21 mouse cellular contexts compared by ENCODE assay signal in genomic region chr8:72495411-72496111, GRCm38 (mm10). TPM values are rescaled to one million over a fixed set of nuclear protein-coding genes. Genes with fewer than 3 reads are reported as not detected.
A peak's percentile ranks its signal among the peaks of the same experiment; 100 is the strongest.
DNase-seq lines count a peak whose midpoint lies in the region; ATAC-seq and TF ChIP-seq lines count a peak whose summit lies in the region.
"Had no signal": no experiment of that assay in that cellular context is flagged by ENCODE, and none has a peak within 500 bp of the region (broad histone marks: within the 10 kb centered on the region; RNA-seq: fewer than 3 reads in every experiment).

No protein-coding gene starts in this region.

- H3K4me1 ChIP-seq in heart, embryonic 10.5 days, result peaks cover 38% of the 10 kb centered on the region
- H3K4me1 ChIP-seq in liver, postnatal 0 days (ENCODE audit: insufficient read depth), result peaks cover 29% of the 10 kb centered on the region
- peaks cover 8% of the 10 kb centered on the region; the same call in 1 of the 2 replicates for H3K4me1 ChIP-seq in small intestine, adult 2 months (ENCODE audit: control insufficient read depth, insufficient read depth, insufficient read length, low read length)

- no peak for TF ChIP-seq CTCF in liver, postnatal 0 days (IDR thresholded peaks at IDR 0.05; ENCODE audit: low read depth)
- TF ChIP-seq CTCF in small intestine, adult 2 months (IDR thresholded peaks at IDR 0.05; ENCODE audit: extremely low read depth, insufficient read length, insufficient replicate concordance, low read depth, low read length), result no peak

- H3K9me3 ChIP-seq in heart, embryonic 10.5 days, result no peaks in the 10 kb centered on the region
- H3K9me3 ChIP-seq in liver, postnatal 0 days (ENCODE audit: low read length), result no peaks in the 10 kb centered on the region
- H3K9me3 ChIP-seq: embryonic facial prominence, embryonic 15.5 days; intestine, embryonic 15.5 days; neural tube, embryonic 15.5 days had no signal

- TF ChIP-seq EP300 in liver, postnatal 0 days (IDR thresholded peaks at IDR 0.05; ENCODE audit: low read depth), result no peak

- peaks cover 40% of the 10 kb centered on the region for H3K36me3 ChIP-seq in heart, embryonic 10.5 days
- peaks cover 22% of the 10 kb centered on the region for H3K36me3 ChIP-seq in liver, postnatal 0 days (replicated peaks; ENCODE audit: insufficient read depth, low read length)
- peaks cover 16% of the 10 kb centered on the region for H3K36me3 ChIP-seq in small intestine, adult 2 months (ENCODE audit: control insufficient read depth, insufficient read depth, low read length)

- 0 out of 2 replicates have a peak, but pooled peaks have one; percentile 12 for TF ChIP-seq POLR2A in small intestine, adult 2 months (IDR thresholded peaks at IDR 0.05; ENCODE audit: low read depth, low read length)

- H3K4me2 ChIP-seq in liver, postnatal 0 days (ENCODE audit: low read depth, low read length), result no peak overlapping the region
- H3K4me2 ChIP-seq: embryonic facial prominence, embryonic 15.5 days; hindbrain, embryonic 14.5 days; intestine, embryonic 15.5 days; neural tube, embryonic 15.5 days had no signal

- no peak for ATAC-seq in liver, postnatal 0 days
- ATAC-seq: CD4-positive, CD25-positive, alpha-beta regulatory T cell, adult 4 months; forebrain, postnatal 0 days; intestine, embryonic 15.5 days; lung, postnatal 0 days; midbrain, embryonic 16.5 days had no signal

- 88% methylated on average over 23 of the region's 23 CpGs for WGBS in heart, embryonic 10.5 days
- 79% methylated on average over 23 of the region's 23 CpGs for WGBS in liver, postnatal 0 days (ENCODE audit: insufficient replicate concordance)
- WGBS in small intestine, adult 2 months, result 85% methylated on average over 23 of the region's 23 CpGs

- peak; percentile 33 for DNase-seq in adrenal gland, adult 2 months
- DNase-seq in adrenal gland, postnatal 4 days (ENCODE audit: low spot score in 2 of 2), result no peak
- DNase-seq in heart, adult 11 months, result peak; percentile 91
- DNase-seq in heart, embryonic 10.5 days (ENCODE audit: low spot score), result no peak
- DNase-seq in liver, postnatal 0 days, result no peak
- DNase-seq in liver, result no peak
- DNase-seq in lung, adult 18-20 months, result no peak
- DNase-seq: adrenal gland, adult 8-10 months; forebrain, postnatal 0 days; heart, postnatal 36 days; right cerebral cortex, postnatal 25 days; thymus, adult 2 months had no signal

- H3K27ac ChIP-seq in heart, embryonic 10.5 days, result no peak overlapping the region
- peak overlapping the region; percentile 34; the same call in 1 of the 2 replicates for H3K27ac ChIP-seq in liver, postnatal 0 days (ENCODE audit: low read depth)
- H3K27ac ChIP-seq in small intestine, adult 2 months (ENCODE audit: insufficient read depth, low read depth, low read length), result no peak overlapping the region
- H3K27ac ChIP-seq: embryonic facial prominence, embryonic 15.5 days; hindbrain, embryonic 14.5 days; intestine, embryonic 15.5 days; liver, embryonic 14.5 days; neural tube, embryonic 15.5 days had no signal

- H3K27me3 ChIP-seq in heart, embryonic 10.5 days (ENCODE audit: insufficient read depth, poor library complexity, severe bottlenecking), result no peaks in the 10 kb centered on the region
- H3K27me3 ChIP-seq in liver, postnatal 0 days (ENCODE audit: insufficient read depth, low read length), result no peaks in the 10 kb centered on the region
- no peaks in the 10 kb centered on the region for H3K27me3 ChIP-seq in small intestine, adult 2 months (ENCODE audit: control insufficient read depth, insufficient read depth, low read length)
- H3K27me3 ChIP-seq: embryonic facial prominence, embryonic 15.5 days; intestine, embryonic 15.5 days; neural tube, embryonic 15.5 days had no signal

- H3K4me3 ChIP-seq in heart, embryonic 10.5 days, result no peak overlapping the region
- H3K4me3 ChIP-seq in liver, postnatal 0 days (ENCODE audit: low read depth, low read length), result no peak overlapping the region
- H3K4me3 ChIP-seq in small intestine, adult 2 months (ENCODE audit: low read depth, low read length), result no peak overlapping the region
- H3K4me3 ChIP-seq: embryonic facial prominence, embryonic 15.5 days; intestine, embryonic 15.5 days; neural tube, embryonic 15.5 days had no signal

- 0 out of 2 replicates have a peak overlapping the region, but pooled peaks have one; percentile 41 for H3K9ac ChIP-seq in liver, postnatal 0 days (replicated peaks)
- H3K9ac ChIP-seq: embryonic facial prominence, embryonic 15.5 days; forebrain, postnatal 0 days; hindbrain, embryonic 14.5 days; intestine, embryonic 15.5 days; liver, embryonic 14.5 days; neural tube, embryonic 15.5 days had no signal

RNA-seq across cellular contexts. Expression of gene Slc35e1, which starts 3.1 kb away (rescaled TPM):
- 10 to 100 TPM; 34.4 to 49.8 TPM for total RNA-seq in adrenal gland, adult 2 months (2021)
- polyA plus RNA-seq in adrenal gland, adult 2 months (2012; rRNA removed), result 69.7 and 80.0 TPM in 2 replicates
- 10 to 100 TPM; 25.1 to 26.7 TPM for total RNA-seq in adrenal gland, postnatal 4 days (2021)
- polyA plus RNA-seq in heart, embryonic 10.5 days (2016; fragmentation: Nextera tagmentation; extraction: Ambion mirVana), result 21.5 and 23.8 TPM in 2 replicates
- polyA plus RNA-seq in liver, postnatal 0 days (2015; fragmentation: Nextera tagmentation; extraction: Ambion mirVana), result 5.8 and 6.0 TPM in 2 replicates
- polyA plus RNA-seq in small intestine, adult 2 months (2012; rRNA removed), result 87.7 and 167 TPM in 2 replicates

RNA-seq across cellular contexts. Expression of gene Cherp, which starts 20.5 kb away (rescaled TPM):
- total RNA-seq in adrenal gland, adult 2 months (2021), result 10 to 100 TPM; 66.3 to 71.0 TPM
- polyA plus RNA-seq in adrenal gland, adult 2 months (2012; rRNA removed), result 63.8 and 77.3 TPM in 2 replicates
- 10 to 100 TPM; 81.3 to 86.7 TPM for total RNA-seq in adrenal gland, postnatal 4 days (2021)
- 75.0 and 83.0 TPM in 2 replicates for polyA plus RNA-seq in heart, embryonic 10.5 days (2016; fragmentation: Nextera tagmentation; extraction: Ambion mirVana)
- 9.2 and 11.2 TPM in 2 replicates for polyA plus RNA-seq in liver, postnatal 0 days (2015; fragmentation: Nextera tagmentation; extraction: Ambion mirVana)
- 32.8 and 43.8 TPM in 2 replicates for polyA plus RNA-seq in small intestine, adult 2 months (2012; rRNA removed)

RNA-seq across cellular contexts. Expression of gene 1700030K09Rik, which starts 51.9 kb away (rescaled TPM):
- total RNA-seq in adrenal gland, adult 2 months (2021), result 1 to 10 TPM; 9.6 to 10.0 TPM
- polyA plus RNA-seq in adrenal gland, adult 2 months (2012; rRNA removed), result 5.9 and 6.1 TPM in 2 replicates
- 10 to 100 TPM in 1 of 2 experiments, 1 to 10 TPM in 1; 9.6 to 11.7 TPM for total RNA-seq in adrenal gland, postnatal 4 days (2021)
- polyA plus RNA-seq in heart, embryonic 10.5 days (2016; fragmentation: Nextera tagmentation; extraction: Ambion mirVana), result 9.7 and 12.0 TPM in 2 replicates
- polyA plus RNA-seq in liver, postnatal 0 days (2015; fragmentation: Nextera tagmentation; extraction: Ambion mirVana), result 2.1 and 2.2 TPM in 2 replicates
- 1.8 and 3.2 TPM in 2 replicates for polyA plus RNA-seq in small intestine, adult 2 months (2012; rRNA removed)

RNA-seq across cellular contexts. Expression of gene Calr3, which starts 51.9 kb away (rescaled TPM):
- 1 to 10 TPM; 3.9 TPM for total RNA-seq in adrenal gland, adult 2 months (2021)
- polyA plus RNA-seq in adrenal gland, adult 2 months (2012; rRNA removed), result 0.17 and 0.41 TPM in 2 replicates
- total RNA-seq in adrenal gland, postnatal 4 days (2021), result 1 to 10 TPM; 3.0 to 3.1 TPM
- 0.84 and 1.7 TPM in 2 replicates for polyA plus RNA-seq in heart, embryonic 10.5 days (2016; fragmentation: Nextera tagmentation; extraction: Ambion mirVana)
- polyA plus RNA-seq in liver, postnatal 0 days (2015; fragmentation: Nextera tagmentation; extraction: Ambion mirVana), result 0.46 and 0.72 TPM in 2 replicates
- not detected in 2 replicates for polyA plus RNA-seq in small intestine, adult 2 months (2012; rRNA removed)

RNA-seq across cellular contexts. Expression of gene Med26, which starts 52.5 kb away (rescaled TPM):
- total RNA-seq in adrenal gland, adult 2 months (2021), result 1 to 10 TPM; 8.6 to 9.5 TPM
- polyA plus RNA-seq in adrenal gland, adult 2 months (2012; rRNA removed), result 16.4 and 17.1 TPM in 2 replicates
- total RNA-seq in adrenal gland, postnatal 4 days (2021), result 10 to 100 TPM; 12.0 to 13.2 TPM
- 12.7 and 14.9 TPM in 2 replicates for polyA plus RNA-seq in heart, embryonic 10.5 days (2016; fragmentation: Nextera tagmentation; extraction: Ambion mirVana)
- polyA plus RNA-seq in liver, postnatal 0 days (2015; fragmentation: Nextera tagmentation; extraction: Ambion mirVana), result 4.9 TPM in 2 replicates
- polyA plus RNA-seq in small intestine, adult 2 months (2012; rRNA removed), result 7.8 and 15.1 TPM in 2 replicates

Comparison
In these comparisons a context has a peak if more than half of its experiments do, and no peak if none do; other contexts are left out.
1. DNase-seq: peak in adrenal gland, adult 2 months (single experiment) and heart, adult 11 months (single experiment); none in adrenal gland, postnatal 4 days (0 of 2), heart, embryonic 10.5 days (single experiment), liver, postnatal 0 days (single experiment), liver (single experiment) and lung, adult 18-20 months (0 of 2).